Mouse (Mus musculus) layer of hippocampus, adult 2 months (tissue): ENCODE data around the gene H1foo. TPM values are rescaled to one million over a fixed set of nuclear protein-coding genes. Genes with fewer than 3 reads are reported as not detected.

Source experiments
- DNase-seq, 2 experiments: peaks; one replicate each; pipeline ENCODE4 v3.0.0; 2022; ENCODE audit warnings: low spot score in 2 of 2
- H3K27ac ChIP-seq: fragments of 200-600 bp; 2 replicates; pipeline ENCODE4 v1.8.1; 2022
- H3K4me3 ChIP-seq: fragments of 200-600 bp; 2 replicates; pipeline ENCODE4 v1.8.1; 2022; ENCODE audit warnings: mild to moderate bottlenecking
- CTCF ChIP-seq: fragments of 200-600 bp; conservative IDR thresholded peaks from 2 replicates; pipeline ENCODE4 v1.8.1; 2022; ENCODE audit warnings: antibody characterized with exemption, mild to moderate bottlenecking, moderate library complexity
- total RNA-seq, 2 experiments: library from RNA; stranded (reverse); gene quantifications; 2 replicates each; pipeline ENCODE4 v1.2.3; 2021

Gene H1foo
- total RNA-seq, 2 experiments from 2014 or later = not detected

DNA sequence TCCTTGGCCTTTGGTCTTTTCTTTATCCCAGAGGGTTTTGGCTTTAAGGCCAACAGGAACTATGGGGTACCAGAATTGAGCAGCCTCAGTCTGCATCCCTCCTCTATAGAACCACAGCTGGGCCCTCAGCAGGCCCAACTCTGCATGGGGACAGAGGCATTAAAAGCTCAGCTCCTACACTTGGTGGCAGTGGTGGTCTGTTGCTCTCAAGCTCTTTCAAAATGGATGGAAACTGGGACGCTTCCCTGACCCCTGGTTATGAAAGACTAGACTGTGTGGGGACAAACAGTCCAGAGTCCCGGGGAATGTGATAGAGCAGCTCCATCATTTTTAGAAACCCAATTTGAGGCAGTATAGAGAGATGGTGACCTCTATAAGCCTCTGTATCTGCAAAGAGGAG is 6.7 kb upstream of the H1foo start:
- DNase-seq = no peak
- TF ChIP-seq CTCF = no peak
- Histone ChIP-seq H3K4me3 (no peak overlapping the region), H3K27ac (no peak overlapping the region)

DNA sequence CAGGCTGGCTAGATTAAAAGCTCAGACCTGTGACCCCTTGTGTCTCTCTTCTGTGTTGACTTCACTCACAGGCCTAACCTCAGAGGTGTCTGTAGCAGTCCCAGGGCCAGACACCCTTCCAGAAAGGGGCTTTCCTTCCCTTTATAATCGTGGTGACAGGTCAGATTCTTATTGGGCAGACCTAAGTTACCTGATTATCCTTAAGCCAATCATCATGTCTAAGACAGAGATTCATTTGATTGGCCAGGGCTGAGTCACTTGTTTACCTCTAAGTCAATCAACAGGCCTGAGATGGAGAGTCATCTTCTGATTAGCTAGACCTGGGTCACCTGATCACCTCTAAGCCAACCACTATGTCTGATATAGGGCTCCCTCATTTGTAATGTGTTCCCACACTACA is 5.9 kb upstream of the H1foo start:
- TF ChIP-seq CTCF = no peak
- no peak for DNase-seq
- Histone ChIP-seq H3K4me3 (no peak overlapping the region), H3K27ac (no peak overlapping the region)

DNA sequence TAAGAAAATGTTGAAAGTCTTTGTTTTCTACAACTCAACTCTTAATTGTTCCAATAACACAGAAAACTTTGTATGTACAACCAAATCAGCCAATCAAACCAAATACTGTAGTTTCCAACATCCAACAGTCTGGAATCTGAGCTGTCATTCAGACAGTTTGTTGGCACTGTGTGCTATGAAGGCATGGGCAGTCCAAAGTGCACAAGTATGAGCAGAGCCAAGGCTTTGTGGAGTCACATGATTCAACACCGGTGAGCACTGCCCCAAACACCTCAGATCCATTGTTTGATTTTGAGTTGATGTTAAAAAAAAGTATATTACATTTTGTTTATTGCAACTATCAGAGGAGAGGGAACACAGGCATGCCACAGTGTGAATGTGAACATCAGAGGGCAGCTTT is 4.1 kb upstream of the H1foo start:
- no peak for DNase-seq
- no peak overlapping the region for H3K27ac ChIP-seq
- no peak for TF ChIP-seq CTCF
- H3K4me3 ChIP-seq = no peak overlapping the region

DNA sequence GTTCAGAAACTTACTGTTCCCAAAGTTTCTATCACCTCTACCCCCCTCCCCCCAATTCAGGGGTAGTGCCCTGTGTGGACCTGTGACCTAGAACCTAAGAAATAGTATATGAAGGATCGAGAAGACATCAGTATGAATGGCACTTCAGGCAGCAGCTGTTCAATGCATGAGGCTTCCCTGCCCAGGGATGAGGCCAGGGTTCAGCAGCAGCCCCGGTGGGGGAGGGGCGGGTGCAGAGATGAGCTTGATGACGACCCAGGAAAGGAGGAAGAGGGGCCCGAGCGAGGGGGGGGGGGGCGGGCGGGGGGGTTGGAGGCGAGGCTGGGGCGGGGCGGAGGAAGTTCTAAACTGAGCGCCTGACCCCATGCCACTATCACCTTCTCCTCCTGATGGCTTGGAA is 3.6 kb upstream of the H1foo start:
- no peak overlapping the region for H3K4me3 ChIP-seq
- DNase-seq = no peak
- no peak for TF ChIP-seq CTCF
- no peak overlapping the region for H3K27ac ChIP-seq

DNA sequence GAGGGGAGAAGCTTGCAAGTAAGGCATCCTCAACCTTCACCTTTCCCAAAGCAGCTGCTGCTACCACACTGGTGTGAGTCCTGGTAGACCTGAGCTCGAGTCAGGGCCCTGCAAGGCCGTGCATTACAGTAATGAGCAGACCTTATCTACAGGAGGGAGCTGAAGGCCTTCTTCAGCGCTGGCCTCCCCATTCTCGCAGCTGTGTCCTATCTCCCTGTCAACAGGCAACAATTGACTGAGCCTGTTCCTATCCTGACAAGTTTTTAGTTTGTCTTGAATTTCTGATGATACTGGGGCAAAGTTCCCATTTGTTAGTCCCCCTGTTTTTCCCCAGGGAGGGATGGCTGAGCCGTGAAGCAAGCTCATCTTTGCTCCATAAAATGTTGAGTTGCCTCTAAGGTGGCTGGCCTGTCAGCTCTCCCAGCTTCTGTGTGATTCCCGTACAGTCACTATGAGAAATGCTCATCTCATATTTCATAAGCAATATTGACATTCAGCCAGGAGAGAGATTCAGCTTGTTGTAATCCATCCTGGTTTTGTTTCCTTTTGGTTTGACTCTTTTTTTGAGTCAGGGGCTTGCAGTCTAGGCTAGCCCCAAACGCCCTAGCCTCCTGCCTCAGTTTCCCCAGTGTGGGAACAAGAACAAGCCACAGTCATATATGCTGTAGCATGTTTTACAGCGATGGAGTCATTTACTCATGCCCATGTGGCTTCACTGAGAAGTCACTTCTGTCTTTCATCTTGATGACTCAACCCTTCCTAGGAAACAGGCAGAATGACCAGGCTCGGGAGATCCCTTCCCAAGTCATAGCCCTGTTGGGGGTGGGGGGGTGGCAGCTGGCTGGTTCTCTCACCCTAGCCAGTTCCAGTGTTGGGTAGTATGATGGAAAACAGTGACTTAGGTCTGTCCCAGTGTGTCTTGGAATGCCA is 975 bp upstream of the H1foo start:
- TF ChIP-seq CTCF = no peak
- no peak for DNase-seq
- Histone ChIP-seq H3K27ac (no peak overlapping the region), H3K4me3 (no peak overlapping the region)

DNA sequence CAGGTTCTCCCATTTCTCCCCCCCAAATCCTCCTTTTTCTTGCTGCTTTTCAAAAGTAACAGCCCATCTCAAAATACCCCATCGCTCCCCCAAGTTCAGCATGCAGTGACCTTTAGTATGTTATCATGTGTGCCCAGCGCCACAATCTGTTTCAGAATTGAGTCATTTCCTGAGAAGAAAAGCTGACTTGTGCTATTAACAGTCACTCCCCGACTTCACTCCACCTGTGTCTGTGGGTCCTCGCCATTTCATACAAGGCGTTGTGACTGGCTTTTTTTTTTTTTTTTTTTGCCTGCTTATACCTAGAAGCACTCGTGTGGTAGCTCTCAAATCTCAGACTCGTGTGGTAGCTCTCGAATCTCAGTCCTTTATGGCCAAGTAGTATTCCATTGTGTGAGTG is 895 bp downstream of the H1foo start:
- no peak for TF ChIP-seq CTCF
- Histone ChIP-seq H3K27ac (no peak overlapping the region), H3K4me3 (no peak overlapping the region)
- no peak for DNase-seq

DNA sequence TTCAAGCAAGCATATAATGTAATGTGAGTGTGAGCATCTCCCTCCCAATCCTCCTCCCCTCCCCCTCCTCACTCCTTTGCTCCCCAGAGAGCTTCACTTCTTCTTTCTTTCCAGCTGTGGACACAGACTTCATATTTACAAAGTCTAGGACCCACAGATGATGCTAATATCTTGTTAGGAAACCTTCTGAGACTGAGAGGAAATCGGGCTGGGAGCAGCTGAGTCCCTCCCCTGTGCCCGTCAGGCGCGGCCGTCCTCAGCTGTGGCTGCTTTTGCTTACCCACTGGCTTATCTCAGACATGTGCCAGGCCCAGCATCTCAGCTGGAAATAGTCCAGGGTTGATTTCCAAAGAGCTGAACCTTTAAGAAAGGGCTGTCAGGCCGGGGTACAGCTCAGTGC is 1.7 kb downstream of the H1foo start:
- no peak for TF ChIP-seq CTCF
- H3K4me3 ChIP-seq = no peak overlapping the region
- H3K27ac ChIP-seq = no peak overlapping the region
- DNase-seq = no peak

DNA sequence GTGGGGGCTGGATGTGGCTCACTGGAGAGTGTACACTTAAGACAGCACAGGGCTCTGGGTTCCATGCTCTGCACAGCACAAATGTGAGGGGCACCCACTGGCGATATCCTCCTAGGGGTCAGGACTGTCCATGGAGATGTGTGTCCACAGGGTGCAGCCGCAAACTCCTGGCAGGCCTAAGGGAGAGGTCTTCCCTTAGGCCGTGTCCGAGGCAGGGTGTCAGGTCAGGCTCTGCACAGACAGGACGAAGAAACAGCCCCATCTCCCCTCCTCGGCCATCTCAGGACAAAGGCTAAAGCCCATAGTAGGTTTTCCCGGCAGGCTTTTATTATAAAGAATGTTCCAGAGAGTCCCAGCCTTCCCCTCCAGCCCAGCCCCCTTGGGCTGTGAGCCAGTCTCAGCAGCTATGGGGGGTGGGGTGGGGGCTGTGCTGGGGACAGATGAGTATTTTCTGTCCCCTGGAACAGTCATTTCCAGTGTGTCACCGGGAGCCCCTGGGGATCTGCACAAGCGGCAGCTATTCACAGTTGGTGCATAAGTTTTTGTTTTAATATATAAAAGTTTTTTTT is 9.9 kb downstream of the H1foo start:
- no peak overlapping the region for H3K27ac ChIP-seq
- DNase-seq = no peak
- no peak for TF ChIP-seq CTCF
- no peak overlapping the region for H3K4me3 ChIP-seq

DNA sequence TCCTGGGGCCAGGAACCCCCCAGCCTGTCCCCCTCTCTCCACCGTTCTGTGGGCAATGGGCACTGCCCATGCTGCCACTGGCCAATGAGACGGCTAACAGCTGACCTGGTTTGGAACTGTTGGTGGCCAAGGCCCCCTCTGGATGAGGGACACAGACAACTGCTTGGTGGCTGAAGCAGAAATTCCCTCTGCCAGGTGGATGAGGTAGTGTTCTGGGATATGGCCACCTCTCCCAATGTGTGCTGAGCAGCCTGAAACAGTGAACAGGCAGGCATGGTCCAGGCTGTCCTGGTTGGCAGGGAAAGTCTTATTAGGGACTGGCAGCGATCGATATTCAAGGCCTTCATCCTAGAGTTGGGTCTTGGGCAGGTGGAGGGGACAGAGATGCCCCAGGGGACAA is 10.4 kb downstream of the H1foo start:
- TF ChIP-seq CTCF = no peak
- Histone ChIP-seq H3K27ac (no peak overlapping the region), H3K4me3 (no peak overlapping the region)
- no peak for DNase-seq

DNA sequence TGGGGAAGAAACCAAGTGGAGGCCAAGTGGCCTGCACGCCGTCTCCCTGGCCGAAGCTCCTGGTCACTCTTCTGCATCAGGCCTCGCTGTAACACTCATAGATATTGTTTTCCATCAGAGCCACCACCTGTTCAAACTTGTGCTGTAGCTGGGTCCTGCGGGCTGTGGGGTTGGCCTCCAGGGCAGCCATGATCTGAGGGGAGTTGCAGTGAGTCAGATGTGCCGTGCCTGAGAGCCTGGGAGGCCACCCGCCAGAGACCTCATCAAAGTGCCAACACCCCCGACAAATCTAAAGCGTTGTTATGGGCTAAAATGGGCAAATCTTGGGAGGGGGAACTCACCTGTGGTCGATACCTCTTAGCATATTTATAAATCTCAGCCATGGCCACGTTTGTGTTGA is 10.9 kb downstream of the H1foo start:
- DNase-seq = no peak
- H3K4me3 ChIP-seq = no peak overlapping the region
- no peak for TF ChIP-seq CTCF
- H3K27ac ChIP-seq = no peak overlapping the region

DNA sequence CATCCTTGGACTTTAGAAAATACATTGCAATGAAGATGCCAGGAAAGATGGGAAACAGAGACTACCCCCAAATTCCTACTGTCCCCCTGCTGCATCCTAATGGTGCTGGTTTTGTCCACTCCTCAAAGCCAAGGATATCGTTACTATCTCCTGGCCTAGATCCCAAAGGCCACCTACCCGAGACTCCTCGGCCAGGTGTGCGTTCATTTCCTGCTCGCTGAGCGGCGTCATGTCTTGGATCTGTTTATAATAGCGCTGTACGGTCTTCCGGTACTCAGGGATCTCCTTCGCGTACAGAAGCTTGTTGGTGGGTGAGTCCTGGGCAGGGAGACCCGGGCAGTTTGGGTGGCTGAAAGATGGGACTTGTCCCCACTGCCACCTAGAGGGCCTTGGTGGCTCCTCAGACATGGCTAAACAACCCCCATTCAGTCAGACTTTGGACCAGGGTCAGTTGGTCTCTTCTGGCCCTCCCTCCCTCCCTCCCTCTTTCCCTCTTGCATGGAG is 11.7 kb downstream of the H1foo start:
- TF ChIP-seq CTCF = peak; percentile 47
- DNase-seq = no peak
- Histone ChIP-seq H3K27ac (no peak overlapping the region), H3K4me3 (no peak overlapping the region)

DNA sequence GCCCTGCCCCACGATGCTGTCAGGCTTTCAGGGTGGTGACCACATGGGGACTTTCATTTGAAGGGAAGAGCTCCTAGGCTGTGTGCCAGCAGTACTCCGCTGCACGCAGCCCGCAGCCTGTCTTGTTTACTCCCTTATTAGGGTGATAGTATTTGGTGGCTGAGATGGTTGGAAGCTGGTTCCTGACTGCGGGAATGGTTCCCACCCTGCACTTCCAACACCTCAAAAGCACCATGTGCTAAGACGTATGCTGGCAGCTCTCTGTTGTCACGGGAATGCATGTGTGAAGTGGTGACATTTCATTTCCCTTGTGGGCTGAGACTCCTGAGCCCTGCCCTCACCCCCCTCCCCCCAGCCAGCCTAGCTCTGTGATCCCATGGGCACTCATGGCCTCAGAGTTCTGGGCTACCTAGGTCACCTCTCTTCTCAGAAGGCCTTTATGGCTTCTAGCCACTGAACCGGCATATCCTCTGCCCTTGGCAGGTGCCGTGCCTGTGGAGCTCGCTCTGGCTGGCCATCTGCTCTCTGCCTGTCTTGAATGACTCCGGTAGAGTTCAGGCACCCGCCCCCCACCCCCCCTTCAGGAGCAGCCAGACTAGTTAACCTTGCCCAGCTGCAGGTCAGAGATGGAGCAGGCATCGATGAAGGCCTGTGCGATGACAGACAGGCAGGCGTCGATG is 12.3 kb downstream of the H1foo start:
- no peak overlapping the region for H3K27ac ChIP-seq
- no peak for TF ChIP-seq CTCF
- peak; percentile 23 to 27 for DNase-seq

DNA sequence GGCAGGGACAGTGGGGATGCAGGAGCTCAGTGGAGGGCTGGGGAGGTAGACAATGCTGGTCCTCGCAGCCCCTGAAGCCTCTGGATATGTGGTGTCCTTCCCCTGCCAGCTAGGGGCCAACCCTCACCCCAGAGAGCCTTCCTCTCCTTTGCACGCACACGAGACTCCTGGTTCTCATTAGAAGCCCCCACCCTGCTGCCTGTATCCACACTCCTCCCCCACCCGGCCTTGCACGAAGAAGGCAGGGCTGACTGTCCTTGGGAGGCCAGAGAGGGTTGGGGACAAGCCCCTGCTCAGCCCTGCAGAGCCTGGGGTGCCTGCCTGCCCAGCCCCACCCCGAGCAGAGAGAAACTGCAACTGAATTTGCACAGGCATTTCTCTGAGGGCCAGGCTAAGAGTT is 12.9 kb downstream of the H1foo start:
- no peak for DNase-seq
- no peak overlapping the region for H3K4me3 ChIP-seq
- H3K27ac ChIP-seq = no peak overlapping the region
- no peak for TF ChIP-seq CTCF

More for the DNA sequence above, 12.3 kb downstream of the H1foo start:
- H3K4me3 ChIP-seq = no peak overlapping the region
